Mouse (Mus musculus): ENCODE data around the gene Daam1.

GRCm38 (mm10) chr12:71981791-71982190 lies 150.9 kb downstream of the Daam1 start:
- TF ChIP-seq EP300 (IDR thresholded peaks at IDR 0.05; ENCODE audit: low read depth) (no peak), CTCF (IDR thresholded peaks at IDR 0.05; ENCODE audit: low read depth) (no peak)

All from liver, embryonic 14.5 days (tissue).